Mouse (Mus musculus) right cerebral cortex, postnatal 14 days (tissue): ENCODE data around the gene Nkx2-1.

Experiments used
- DNase-seq: peaks from one replicate; pipeline ENCODE4 v3.0.0; 2022

The Nkx2-1 gene

DNA sequence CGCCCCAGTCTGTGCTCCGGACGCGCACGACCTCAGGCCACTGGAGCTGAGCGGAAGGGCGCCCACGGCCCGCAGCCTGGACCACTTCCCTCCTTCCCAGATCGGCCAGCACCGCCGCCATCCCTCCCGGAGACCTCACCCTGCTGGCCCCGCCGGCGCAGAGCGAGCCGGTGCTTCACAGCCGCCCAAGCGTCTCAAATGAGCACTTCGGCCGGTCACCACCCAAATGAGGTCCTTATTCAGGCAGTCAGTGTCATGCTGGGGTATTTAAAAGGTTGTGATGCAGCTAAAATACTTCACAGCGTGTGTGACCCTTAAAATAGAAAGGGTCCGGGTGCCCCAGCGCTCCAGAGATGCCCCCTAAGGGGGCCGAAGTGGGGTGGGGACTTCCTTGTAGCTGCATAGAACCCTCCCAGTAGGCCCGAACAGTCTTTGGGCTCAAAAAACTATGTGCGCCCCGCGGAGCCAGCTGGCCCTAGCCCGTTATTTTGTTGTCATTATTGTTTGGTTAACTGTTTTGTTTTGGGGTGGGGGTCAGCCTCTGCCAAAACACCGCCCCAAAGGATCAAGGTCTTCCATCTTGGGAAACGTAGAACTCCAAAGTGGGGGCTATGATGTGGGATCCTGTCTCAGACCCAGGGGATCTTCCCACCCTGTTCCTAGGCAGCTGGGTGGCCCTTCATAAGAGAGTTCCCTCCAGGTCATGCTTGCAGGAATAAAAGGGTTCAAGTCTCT, 15.4 kb downstream of the Nkx2-1 start:
- DNase-seq, result no peak

DNA sequence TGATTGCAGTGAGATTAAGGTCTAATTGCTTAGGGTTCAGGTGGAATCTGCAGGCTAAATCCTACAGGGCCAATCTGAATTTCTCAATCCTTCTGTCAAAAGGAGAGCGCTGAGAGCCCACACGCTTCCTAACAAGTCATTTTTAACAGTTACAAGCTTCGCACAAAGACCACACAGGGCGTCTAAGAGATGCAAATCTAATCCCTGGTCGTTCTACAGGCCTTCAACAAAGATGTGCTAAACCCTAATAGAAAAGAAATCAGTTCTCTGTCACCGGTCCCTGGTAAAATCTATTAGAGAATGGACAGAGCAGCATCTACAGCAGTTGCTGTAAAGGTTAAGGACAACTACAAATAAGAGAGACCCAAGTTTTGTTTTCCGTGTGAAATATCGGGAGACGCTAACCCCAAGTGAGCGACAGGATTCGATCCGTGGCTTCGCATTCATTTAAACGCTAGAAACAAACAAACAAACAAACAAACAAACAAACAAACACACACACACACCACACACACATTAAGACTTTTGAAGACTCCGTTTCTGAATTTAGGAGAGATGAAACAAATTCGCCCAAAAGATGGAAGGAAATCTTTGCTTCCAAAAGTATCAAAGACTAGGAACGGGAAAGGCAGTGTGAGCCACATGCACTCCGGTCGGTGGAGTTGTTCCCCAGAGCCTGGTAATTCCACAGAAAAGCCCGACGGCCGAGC, 16.2 kb downstream of the Nkx2-1 start:
- no peak for DNase-seq

DNA sequence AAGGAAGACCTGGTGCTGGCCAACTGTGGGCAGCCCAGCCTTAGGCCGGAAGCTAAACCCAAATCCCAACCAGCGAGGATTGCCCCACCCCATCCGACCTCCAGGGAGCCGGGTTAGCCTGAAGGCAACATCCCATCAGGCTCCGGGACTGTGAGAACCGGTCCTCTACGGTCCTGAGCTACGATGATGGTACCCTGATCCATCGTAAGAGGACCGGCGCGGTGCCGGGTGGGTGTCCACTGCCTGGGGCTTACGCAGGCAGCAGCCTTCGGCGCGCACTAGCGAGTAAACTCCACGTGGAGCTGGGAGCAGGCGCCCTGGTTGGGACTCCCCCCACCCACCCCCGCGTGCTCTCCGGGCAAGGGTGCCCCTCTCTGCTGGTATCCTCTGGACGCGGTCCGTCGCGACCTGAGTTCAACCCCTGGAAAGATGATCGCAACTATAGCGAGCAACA, 16.9 kb downstream of the Nkx2-1 start:
- DNase-seq, result no peak

DNA sequence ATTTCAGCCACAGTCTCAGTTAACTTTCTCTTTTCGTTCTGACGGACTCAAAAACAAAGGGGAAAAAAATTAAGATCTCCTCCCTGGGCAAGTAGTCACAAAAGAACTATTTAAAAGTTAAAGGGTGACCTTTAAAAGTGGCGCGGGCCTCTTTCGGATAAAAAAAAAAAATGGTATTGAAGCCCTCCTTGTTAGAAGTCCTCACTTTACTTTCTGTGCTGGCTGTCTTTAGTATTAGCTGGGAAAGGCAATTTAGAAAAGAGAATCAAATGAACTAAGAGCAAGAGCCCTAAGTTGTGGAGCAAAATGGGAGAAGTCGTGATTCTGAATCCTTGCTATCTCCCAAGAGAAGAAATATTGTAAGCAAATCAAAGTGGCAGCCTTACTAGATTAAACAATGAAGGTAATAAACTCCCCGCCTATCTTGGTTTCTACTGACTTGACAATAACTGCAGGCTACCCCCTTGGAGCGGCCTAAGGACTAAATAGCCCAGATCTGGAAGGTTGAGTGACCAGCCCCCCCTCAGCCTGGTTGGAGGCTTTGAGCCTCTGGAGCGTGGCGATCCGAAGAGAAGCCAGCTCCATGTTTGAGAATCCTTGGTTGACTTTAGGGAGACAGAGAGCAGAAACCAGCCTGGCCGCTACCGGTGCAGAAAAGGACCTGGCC, 17.5 kb downstream of the Nkx2-1 start:
- no peak for DNase-seq

DNA sequence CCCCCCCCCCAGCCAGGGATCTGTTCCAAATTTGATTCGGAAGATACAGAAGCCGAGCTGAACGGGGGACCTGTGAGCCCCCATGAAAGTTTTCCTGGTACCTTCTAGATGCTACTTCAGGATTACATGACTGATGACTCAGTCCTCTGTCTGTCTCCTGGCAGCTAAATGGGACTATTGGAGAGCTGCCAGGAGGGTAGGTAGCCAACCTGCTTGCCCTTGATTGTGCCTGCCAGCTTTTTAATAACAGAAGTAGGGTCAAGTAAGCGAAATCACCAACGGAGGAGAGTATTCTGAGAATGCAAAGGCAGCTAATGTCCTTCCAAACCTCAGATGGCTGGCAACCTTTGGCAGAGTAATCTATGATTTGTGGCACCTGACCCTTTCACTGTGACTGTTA, 18.5 kb downstream of the Nkx2-1 start:
- no peak for DNase-seq

DNA sequence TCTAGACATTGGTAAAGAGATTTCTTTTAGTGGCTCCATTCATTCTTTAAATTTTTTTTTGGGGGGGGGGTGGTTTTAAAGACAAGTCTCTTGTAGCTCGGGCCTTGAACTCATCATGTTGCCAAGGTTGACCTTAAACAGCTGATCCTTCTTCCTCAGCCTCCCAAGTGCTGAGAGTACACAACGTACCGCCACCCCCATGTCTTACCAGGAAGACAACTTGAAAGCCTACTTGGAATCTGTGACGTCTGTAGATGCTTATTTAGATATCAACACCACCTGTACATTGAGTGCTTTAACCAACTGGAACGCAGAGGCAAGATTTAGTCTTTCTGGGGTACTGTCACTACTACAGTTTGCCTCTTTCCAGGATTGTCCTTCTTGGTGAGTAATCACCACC, 21.9 kb downstream of the Nkx2-1 start:
- no peak for DNase-seq

DNA sequence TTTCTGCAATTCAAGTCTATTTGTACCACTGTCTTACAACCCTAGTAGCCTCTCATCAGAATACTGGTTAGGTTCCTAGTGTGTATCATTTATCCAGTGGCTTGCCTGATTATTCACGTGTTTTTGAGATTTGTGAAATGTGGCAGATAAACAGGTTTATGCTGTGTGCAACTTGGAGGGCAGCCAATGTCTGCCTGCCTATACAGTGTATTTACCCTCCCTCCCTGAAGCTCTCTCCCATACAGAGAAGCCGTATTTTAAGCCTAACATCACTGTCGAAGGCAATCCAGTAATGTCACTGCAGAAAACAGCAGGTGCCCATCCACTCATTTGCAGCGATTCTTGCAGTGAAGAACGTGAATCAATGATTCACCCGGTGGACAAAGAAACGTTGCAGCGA, 28.3 kb downstream of the Nkx2-1 start:
- no peak for DNase-seq

DNA sequence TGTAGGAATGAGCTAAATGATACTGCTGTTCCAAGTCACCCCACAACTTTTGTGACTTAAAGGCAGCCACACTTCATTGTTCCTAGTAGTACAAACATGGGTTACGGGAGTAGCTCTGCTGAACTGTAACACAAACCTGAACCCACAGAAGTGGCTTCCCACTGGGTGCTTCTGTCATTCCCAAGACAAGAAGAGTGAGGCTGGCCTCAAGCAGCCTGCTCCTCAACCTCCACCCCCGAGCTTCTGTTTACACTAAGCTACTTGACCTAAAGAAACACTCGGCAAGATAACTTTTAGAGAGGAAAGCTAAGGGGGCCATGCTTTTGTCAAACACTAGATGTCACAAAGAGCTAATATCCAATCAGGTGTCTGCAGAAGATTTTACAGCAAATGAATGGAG, 49.7 kb downstream of the Nkx2-1 start:
- no peak for DNase-seq

DNA sequence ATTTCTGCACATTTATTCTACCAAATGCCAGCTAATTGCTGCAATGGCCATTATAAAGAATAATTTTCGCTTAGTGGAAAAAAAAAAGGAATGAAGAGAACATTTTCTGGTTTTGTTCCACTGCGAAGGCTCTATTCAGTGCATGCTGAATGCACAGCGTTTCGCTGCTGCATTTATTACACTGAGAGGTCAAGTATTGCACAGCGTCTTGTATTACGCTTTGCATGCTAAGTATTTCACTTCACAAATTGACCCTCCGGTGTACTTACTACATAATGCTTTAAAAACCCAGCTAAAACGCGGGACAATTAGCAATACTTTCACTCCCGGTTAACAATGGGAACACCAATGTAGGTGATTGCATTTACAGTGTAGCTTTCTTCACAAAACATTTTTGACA, 54.1 kb downstream of the Nkx2-1 start:
- DNase-seq, result no peak
